Mouse (Mus musculus): ENCODE data around the gene Olfr1388.
"Not testable (repeated sequence)": the region's sequence is repeated elsewhere in the genome, so short reads cannot be mapped to it uniquely, and the experiment has no call there.

DNA sequence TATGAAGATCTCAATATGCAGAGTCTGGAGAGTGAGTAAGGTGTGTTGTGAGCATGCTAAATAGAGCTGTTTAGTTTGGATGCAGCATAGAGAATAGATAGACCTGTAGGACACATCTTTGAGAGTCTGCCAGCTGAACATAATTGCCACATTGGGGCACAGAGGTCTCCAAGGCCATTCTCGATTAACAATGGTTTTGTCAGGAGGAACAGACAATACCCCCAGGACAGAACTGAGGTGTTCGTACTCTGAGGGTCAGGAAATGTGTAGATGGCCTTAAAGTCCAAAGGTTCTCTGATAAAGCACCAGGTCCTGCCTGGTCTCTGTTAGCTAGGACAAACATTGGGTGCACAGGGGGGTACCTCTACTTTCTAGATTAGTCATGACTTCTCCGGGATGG is 28.3 kb downstream of the Olfr1388 start, which contains the start of gene Olfr1386:
- TF ChIP-seq EP300, CTCF (IDR thresholded peaks at IDR 0.05; ENCODE audit: low read depth): not testable (repeated sequence)
